Mouse (Mus musculus) MEL (cell line): Measurements from ENCODE around the gene Srgap1. TPM values are rescaled to one million over a fixed set of nuclear protein-coding genes. Genes with fewer than 3 reads are reported as not detected.

Experiments
- DNase-seq: peaks from one replicate; pipeline ENCODE4 v3.0.0; 2011; ENCODE audit warnings: low read depth, low spot score
- H3K27ac ChIP-seq: 2 replicates; pipeline ENCODE4 v1.5.1; 2012; ENCODE audit warnings: low read depth, mild to moderate bottlenecking, control low read depth, low read length, moderate library complexity; ENCODE audit not compliant: control insufficient read depth
- H3K27me3 ChIP-seq, 2 experiments: fragments of 150-350 bp in 1 of 2; sonication (generic) in 1 of 2; 2 replicates each; pipeline ENCODE4 v1.6.1; 2012; ENCODE audit warnings: low read length in 2 of 2, mild to moderate bottlenecking in 2 of 2, improper control_type of control experiment in 1 of 2, moderate library complexity in 1 of 2; ENCODE audit not compliant: insufficient read depth in 2 of 2, control insufficient read depth in 1 of 2
- H3K36me3 ChIP-seq, 2 experiments: 2 replicates each; pipeline ENCODE4 v1.6.1; 2012 to 2014; ENCODE audit warnings: low read length in 2 of 2, improper control_type of control experiment in 1 of 2, inconsistent platforms in 1 of 2, mild to moderate bottlenecking in 1 of 2; ENCODE audit not compliant: insufficient read depth in 2 of 2, control insufficient read depth in 1 of 2
- H3K4me1 ChIP-seq, 2 experiments: fragments of 150-350 bp in 1 of 2; sonication (generic) in 1 of 2; 2 replicates each; pipeline ENCODE4 v1.6.1; 2012; ENCODE audit warnings: low read length in 2 of 2, improper control_type of control experiment in 1 of 2, mild to moderate bottlenecking in 1 of 2; ENCODE audit not compliant: insufficient read depth in 2 of 2, control insufficient read depth in 1 of 2
- H3K4me3 ChIP-seq, 2 experiments: fragments of 150-350 bp in 1 of 2; sonication (generic) in 1 of 2; 2 replicates each; pipeline ENCODE4 v1.5.1; 2012; ENCODE audit warnings: low read depth in 2 of 2, low read length in 2 of 2, mild to moderate bottlenecking in 2 of 2, moderate library complexity in 2 of 2, control low read depth in 1 of 2, improper control_type of control experiment in 1 of 2; ENCODE audit not compliant: control insufficient read depth in 1 of 2, insufficient read depth in 1 of 2
- H3K79me2 ChIP-seq: 2 replicates; pipeline ENCODE4 v1.6.1; 2012; ENCODE audit warnings: mild to moderate bottlenecking, low read length, moderate library complexity; ENCODE audit not compliant: control insufficient read depth, poor library complexity, insufficient read depth
- H3K9ac ChIP-seq: 2 replicates; pipeline ENCODE4 v1.6.1; 2012; ENCODE audit warnings: low read depth, mild to moderate bottlenecking, control low read depth, low read length, moderate library complexity; ENCODE audit not compliant: control insufficient read depth, poor library complexity, severe bottlenecking
- H3K9me3 ChIP-seq: fragments of 150-350 bp; sonication (generic); replicated peaks from 2 replicates; pipeline ENCODE4 v1.6.1; 2012; ENCODE audit warnings: mild to moderate bottlenecking, low read length, improper control_type of control experiment, moderate library complexity; ENCODE audit not compliant: insufficient read depth
- CHD2 ChIP-seq: IDR thresholded peaks from 2 replicates; pipeline ENCODE4 v1.6.1; 2011; ENCODE audit warnings: low read length, improper control_type of control experiment
- CTCF ChIP-seq, 3 experiments: IDR thresholded peaks in 2 of 3; conservative IDR thresholded peaks in 1 of 3; 2 replicates each; pipeline ENCODE4 v1.5.1; 2011 to 2012; ENCODE audit warnings: low read length in 3 of 3, low read depth in 2 of 3, mild to moderate bottlenecking in 2 of 3, improper control_type of control experiment in 1 of 3, inconsistent platforms in 1 of 3, mixed read lengths in 1 of 3, moderate library complexity in 1 of 3; ENCODE audit not compliant: control insufficient read depth in 1 of 3, insufficient read depth in 1 of 3, poor library complexity in 1 of 3, severe bottlenecking in 1 of 3
- E2F4 ChIP-seq: IDR thresholded peaks from 2 replicates; pipeline ENCODE4 v1.6.1; 2011; ENCODE audit warnings: low read depth, low read length, improper control_type of control experiment, borderline replicate concordance
- ETS1 ChIP-seq: IDR thresholded peaks from 2 replicates; pipeline ENCODE4 v1.6.1; 2012; ENCODE audit warnings: low read depth, mild to moderate bottlenecking, inconsistent platforms, low read length, improper control_type of control experiment, moderate library complexity
- GABPA ChIP-seq: IDR thresholded peaks from 2 replicates; pipeline ENCODE4 v1.6.1; 2012; ENCODE audit warnings: low read depth, mild to moderate bottlenecking, inconsistent platforms, low read length, improper control_type of control experiment, moderate library complexity
- HCFC1 ChIP-seq: IDR thresholded peaks from 2 replicates; pipeline ENCODE4 v1.6.1; 2012; ENCODE audit warnings: low read depth, mild to moderate bottlenecking, inconsistent platforms, low read length, improper control_type of control experiment, moderate library complexity
- MAZ ChIP-seq: IDR thresholded peaks from 2 replicates; pipeline ENCODE4 v1.6.1; 2012; ENCODE audit warnings: low read depth, mild to moderate bottlenecking, inconsistent platforms, low read length, improper control_type of control experiment
- MXI1 ChIP-seq: IDR thresholded peaks from 2 replicates; pipeline ENCODE4 v1.6.1; 2011; ENCODE audit warnings: mild to moderate bottlenecking, low read depth, low read length, improper control_type of control experiment
- MYC ChIP-seq: IDR thresholded peaks from 2 replicates; pipeline ENCODE4 v1.6.1; 2011; ENCODE audit warnings: low read depth, mild to moderate bottlenecking, low read length, improper control_type of control experiment, moderate library complexity
- POLR2A ChIP-seq, 2 experiments: IDR thresholded peaks; 2 replicates each; pipeline ENCODE4 v1.6.1; 2011 to 2012; ENCODE audit warnings: low read length in 2 of 2, mild to moderate bottlenecking in 2 of 2, control low read depth in 1 of 2, improper control_type of control experiment in 1 of 2, low read depth in 1 of 2, moderate library complexity in 1 of 2; ENCODE audit not compliant: control insufficient read depth in 1 of 2, insufficient read depth in 1 of 2, poor library complexity in 1 of 2
- RAD21 ChIP-seq: IDR thresholded peaks from 2 replicates; pipeline ENCODE4 v1.6.1; 2011; ENCODE audit warnings: mild to moderate bottlenecking, low read depth, low read length, improper control_type of control experiment
- TAL1 ChIP-seq: IDR thresholded peaks from 2 replicates; pipeline ENCODE4 v1.6.1; 2012; ENCODE audit warnings: mild to moderate bottlenecking, inconsistent platforms, low read length, moderate library complexity, mixed read lengths
- TBP ChIP-seq: IDR thresholded peaks from 2 replicates; pipeline ENCODE4 v1.8.0; 2011; ENCODE audit warnings: low read depth, low read length, improper control_type of control experiment
- USF1 ChIP-seq: IDR thresholded peaks from 2 replicates; pipeline ENCODE4 v1.6.1; 2014; ENCODE audit warnings: low read depth, mild to moderate bottlenecking, inconsistent platforms, low read length, improper control_type of control experiment, moderate library complexity
- ZC3H11A ChIP-seq: IDR thresholded peaks from 2 replicates; pipeline ENCODE4 v1.6.1; 2012; ENCODE audit warnings: low read depth, mild to moderate bottlenecking, inconsistent platforms, low read length, improper control_type of control experiment
- ZNF384 ChIP-seq: IDR thresholded peaks from 2 replicates; pipeline ENCODE4 v1.6.1; 2012; ENCODE audit warnings: low read depth, mild to moderate bottlenecking, inconsistent platforms, low read length, improper control_type of control experiment
- polyA plus RNA-seq, 2 experiments: library from polyadenylated mRNA; stranded (reverse) in 1 of 2; unstranded in 1 of 2; fragments of >175 nt in 1 of 2; fragments of >200 nt in 1 of 2; gene quantifications; 2 replicates each; pipeline versions ENCODE4 v1.2.1 to v1.2.4; 2012; ENCODE audit warnings: low replicate concordance in 2 of 2, low read depth in 1 of 2; ENCODE audit not compliant: insufficient read length in 2 of 2, insufficient read depth in 1 of 2, missing spikeins in 1 of 2
- total RNA-seq: library from RNA; depleted of rRNA; stranded (reverse); fragments of 300-350 nt; gene quantifications from 2 replicates; pipeline ENCODE4 v1.2.3, GENCODE M21; 2012

Srgap1 gene
- total and polyA plus RNA-seq, 3 experiments: not detected

GRCm38 (mm10) chr10:121995448-121995847, 51.7 kb downstream of the Srgap1 start:
- no peak for TF ChIP-seq CTCF (IDR thresholded peaks at IDR 0.05 in 2 of 3, conservative IDR thresholded peaks at IDR 0.05 in 1 of 3; ENCODE audit: control insufficient read depth in 1 of 3, insufficient read depth in 1 of 3, low read depth in 2 of 3, low read length in 3 of 3, poor library complexity in 1 of 3, severe bottlenecking in 1 of 3)
- TF ChIP-seq HCFC1: no peak
- TF ChIP-seq CHD2: no peak
- no peak for TF ChIP-seq MAZ
- no peak for TF ChIP-seq ZC3H11A
- TF ChIP-seq MXI1: no peak
- TF ChIP-seq E2F4: no peak
- TF ChIP-seq ETS1: no peak
- Histone ChIP-seq H3K36me3 (no peaks in the 10 kb centered on the region), H3K27me3 (no peaks in the 10 kb centered on the region), H3K4me3 (no peak overlapping the region), H3K9ac (no peak overlapping the region), H3K4me1 (no peaks in the 10 kb centered on the region), H3K27ac (no peak overlapping the region), H3K9me3 (no peaks in the 10 kb centered on the region), H3K79me2 (no peaks in the 10 kb centered on the region)
- DNase-seq: no peak

- no peak overlapping the region for H3K9ac ChIP-seq
- no peak for DNase-seq
- H3K36me3 ChIP-seq: no peaks in the 10 kb centered on the region
- no peaks in the 10 kb centered on the region for H3K79me2 ChIP-seq
- H3K4me1 ChIP-seq: no peaks in the 10 kb centered on the region
- no peaks in the 10 kb centered on the region for H3K9me3 ChIP-seq
- no peaks in the 10 kb centered on the region for H3K27me3 ChIP-seq
- no peak overlapping the region for H3K4me3 ChIP-seq
- H3K27ac ChIP-seq: no peak overlapping the region
- TF ChIP-seq TAL1 (no peak), RAD21 (no peak), POLR2A (IDR thresholded peaks at IDR 0.05; ENCODE audit: control insufficient read depth in 1 of 2, insufficient read depth in 1 of 2, low read depth in 1 of 2, low read length in 2 of 2, poor library complexity in 1 of 2) (no peak), USF1 (no peak), ETS1 (no peak), GABPA (no peak), MAZ (no peak)
Observed at GRCm38 (mm10) chr10:121994660-121995059, 52.5 kb downstream of the Srgap1 start.

GRCm38 (mm10) chr10:121992609-121993008, 54.5 kb downstream of the Srgap1 start:
- H3K79me2 ChIP-seq: no peaks in the 10 kb centered on the region
- no peaks in the 10 kb centered on the region for H3K27me3 ChIP-seq
- no peak overlapping the region for H3K27ac ChIP-seq
- no peaks in the 10 kb centered on the region for H3K4me1 ChIP-seq
- H3K9me3 ChIP-seq: no peaks in the 10 kb centered on the region
- TF ChIP-seq MAZ (no peak), RAD21 (no peak), TAL1 (no peak), ETS1 (no peak), MYC (no peak), GABPA (no peak), ZNF384 (no peak), TBP (no peak)
- no peaks in the 10 kb centered on the region for H3K36me3 ChIP-seq
- no peak overlapping the region for H3K4me3 ChIP-seq
- DNase-seq: no peak
- no peak overlapping the region for H3K9ac ChIP-seq
